Mouse (Mus musculus): Measurements from ENCODE around the gene Sema4b. TPM values are rescaled to one million over a fixed set of nuclear protein-coding genes. Genes with fewer than 3 reads are reported as not detected.
A peak's percentile ranks its signal among the peaks of the same experiment; 100 is the strongest.

The Sema4b gene
- polyA plus RNA-seq, 1 experiment, result 18.5 TPM

GRCm38 (mm10) chr7:80200963-80201539, 14.4 kb downstream of the Sema4b start:
- TF ChIP-seq GATA1 (IDR thresholded peaks at IDR 0.05; ENCODE audit: low read length), result no peak

GRCm38 (mm10) chr7:80201888-80202540, 15.4 kb downstream of the Sema4b start:
- TF ChIP-seq GATA1 (IDR thresholded peaks at IDR 0.05; ENCODE audit: low read length), result no peak

- TF ChIP-seq GATA1 (IDR thresholded peaks at IDR 0.05; ENCODE audit: low read length), result no peak
These were observed 16.3 kb downstream of the Sema4b start for GRCm38 (mm10) chr7:80202961-80203360.

- no peak for TF ChIP-seq GATA1 (IDR thresholded peaks at IDR 0.05; ENCODE audit: low read length)
These were observed 17.0 kb downstream of the Sema4b start for GRCm38 (mm10) chr7:80203638-80204096.

GRCm38 (mm10) chr7:80204362-80204761, 17.7 kb downstream of the Sema4b start:
- no peak for TF ChIP-seq GATA1 (IDR thresholded peaks at IDR 0.05; ENCODE audit: low read length)

- TF ChIP-seq GATA1 (IDR thresholded peaks at IDR 0.05; ENCODE audit: low read length), result no peak
These were observed 18.3 kb downstream of the Sema4b start for GRCm38 (mm10) chr7:80204961-80205360.

GRCm38 (mm10) chr7:80205705-80206589, 19.3 kb downstream of the Sema4b start:
- TF ChIP-seq GATA1 (IDR thresholded peaks at IDR 0.05; ENCODE audit: low read length), result no peak

GRCm38 (mm10) chr7:80207314-80207731, 20.7 kb downstream of the Sema4b start:
- TF ChIP-seq GATA1 (IDR thresholded peaks at IDR 0.05; ENCODE audit: low read length), result no peak

- TF ChIP-seq GATA1 (IDR thresholded peaks at IDR 0.05; ENCODE audit: low read length), result peak; percentile 40
These were observed 21.5 kb downstream of the Sema4b start for GRCm38 (mm10) chr7:80208026-80208642.

GRCm38 (mm10) chr7:80208738-80209430, 22.2 kb downstream of the Sema4b start:
- peak; percentile 99 for TF ChIP-seq GATA1 (IDR thresholded peaks at IDR 0.05; ENCODE audit: low read length)

GRCm38 (mm10) chr7:80209669-80210068, 23.0 kb downstream of the Sema4b start:
- no peak for TF ChIP-seq GATA1 (IDR thresholded peaks at IDR 0.05; ENCODE audit: low read length)

- TF ChIP-seq GATA1 (IDR thresholded peaks at IDR 0.05; ENCODE audit: low read length), result no peak
These were observed 24.3 kb downstream of the Sema4b start for GRCm38 (mm10) chr7:80210982-80211381.

- TF ChIP-seq GATA1 (IDR thresholded peaks at IDR 0.05; ENCODE audit: low read length), result no peak
These were observed 27.0 kb downstream of the Sema4b start for GRCm38 (mm10) chr7:80213604-80214003.

GRCm38 (mm10) chr7:80214459-80214858, 27.8 kb downstream of the Sema4b start:
- no peak for TF ChIP-seq GATA1 (IDR thresholded peaks at IDR 0.05; ENCODE audit: low read length)

- no peak for TF ChIP-seq GATA1 (IDR thresholded peaks at IDR 0.05; ENCODE audit: low read length)
These were observed 28.8 kb downstream of the Sema4b start for GRCm38 (mm10) chr7:80215398-80215797.

Data from G1E-ER4 (cell line).